Mouse (Mus musculus): ENCODE results near the gene Adamts12.

Adamts12 gene

DNA sequence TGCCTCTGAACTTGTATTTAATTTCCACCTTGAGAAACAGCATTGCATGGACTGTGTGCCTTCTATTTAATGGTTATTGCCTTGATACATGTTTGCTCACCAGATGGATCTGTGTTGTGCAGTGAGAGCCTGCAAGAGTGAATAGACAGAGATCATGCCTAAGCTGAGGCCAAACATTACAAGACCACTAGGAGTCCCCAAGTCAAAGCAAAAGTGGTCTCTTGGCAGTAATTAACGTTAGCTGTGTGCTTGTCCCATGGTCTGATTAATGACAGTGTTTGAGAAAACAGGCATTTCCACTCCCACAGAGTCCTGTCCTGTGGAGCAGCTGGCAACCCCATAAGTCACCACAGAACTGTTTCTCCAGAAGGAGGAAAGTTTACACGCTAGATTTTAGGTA, 96.2 kb downstream of the Adamts12 start:
- no peak for DNase-seq (ENCODE audit: low spot score in 2 of 2)

DNA sequence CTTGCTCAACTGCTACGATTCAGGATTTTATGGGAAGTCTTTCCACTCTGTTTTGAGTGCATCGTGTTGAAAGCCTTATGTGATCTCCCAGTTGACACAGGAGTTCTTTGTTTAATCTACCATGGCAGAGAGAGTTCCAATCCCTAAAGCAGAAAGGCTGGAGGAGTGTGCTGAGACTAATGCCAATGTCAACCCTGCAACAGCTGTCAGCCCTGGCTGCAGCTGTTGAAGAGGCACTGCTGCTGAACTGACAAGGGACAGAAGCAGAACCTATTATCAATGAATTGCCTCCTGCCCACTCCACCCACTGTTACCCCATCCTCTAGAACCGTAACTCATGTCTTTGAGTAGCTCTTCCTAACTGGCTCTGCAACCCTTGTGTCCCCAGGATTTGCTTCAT, 101.3 kb downstream of the Adamts12 start:
- no peak for DNase-seq (ENCODE audit: low spot score in 2 of 2)

DNA sequence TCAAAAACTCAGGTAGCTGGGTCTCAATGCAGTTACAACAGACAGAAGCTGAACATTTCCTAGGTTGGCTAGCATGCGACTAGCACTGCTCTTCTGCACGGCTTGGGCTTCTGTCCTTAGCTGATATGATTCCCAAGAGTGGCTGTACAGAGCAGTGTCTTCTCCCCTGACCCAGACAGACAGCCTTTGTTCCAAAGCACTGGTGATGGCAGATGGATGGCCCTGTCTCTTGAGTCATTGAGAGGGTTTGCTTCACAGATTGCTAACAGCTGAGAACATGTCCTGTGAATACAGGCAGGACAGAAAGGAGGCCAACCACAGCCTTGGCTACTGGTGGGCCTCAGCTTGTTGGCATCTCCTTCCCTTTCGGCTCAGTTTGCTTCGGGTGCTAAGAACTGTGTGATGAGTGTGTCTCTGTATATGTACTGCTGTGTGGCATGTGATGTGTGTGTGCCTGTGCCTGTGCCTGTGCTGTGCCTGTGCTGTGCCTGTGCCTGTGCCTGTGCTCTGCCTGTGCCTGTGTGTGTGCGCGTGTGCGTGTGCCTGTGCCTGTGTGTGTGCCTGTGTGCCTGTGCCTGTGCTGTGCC, 109.4 kb downstream of the Adamts12 start:
- DNase-seq (ENCODE audit: low spot score in 2 of 2): no peak

DNA sequence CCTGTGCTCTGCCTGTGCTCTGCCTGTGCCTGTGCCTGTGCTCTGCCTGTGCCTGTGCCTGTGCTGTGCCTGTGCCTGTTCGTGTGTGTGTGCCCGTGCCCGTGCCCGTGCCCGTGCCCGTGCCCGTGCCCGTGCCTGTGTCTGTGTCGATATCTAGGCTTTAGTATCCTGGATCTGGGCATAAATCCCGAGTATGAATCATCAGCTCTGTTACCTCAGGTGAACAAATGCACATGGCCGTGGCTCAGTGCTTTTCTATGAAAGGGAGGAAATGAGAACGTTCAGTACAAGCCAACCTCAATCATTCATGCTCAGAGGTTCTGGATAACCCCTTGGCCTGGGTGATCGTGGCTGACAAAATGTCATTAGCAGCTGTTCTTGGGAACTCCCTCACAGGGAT, 110.3 kb downstream of the Adamts12 start:
- no peak for DNase-seq (ENCODE audit: low spot score in 2 of 2)

DNA sequence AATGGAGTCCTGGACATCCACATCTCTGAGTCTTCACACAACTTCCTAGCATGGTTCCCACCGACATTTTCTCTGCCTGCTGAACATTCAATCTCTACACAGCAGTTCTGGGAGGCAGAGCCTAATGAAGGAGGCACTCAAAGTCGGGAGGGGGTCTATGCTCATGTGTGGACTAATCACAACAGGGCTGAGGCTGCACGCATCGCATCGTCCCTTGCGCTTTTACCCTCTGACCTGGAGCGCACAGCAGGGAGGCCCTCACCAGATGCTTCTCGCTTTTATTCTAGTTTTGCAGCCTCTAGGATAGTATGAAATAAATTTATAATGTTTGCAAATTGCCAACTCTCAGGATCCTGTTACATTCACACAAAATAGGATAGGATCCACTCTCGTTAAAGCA, 112.9 kb downstream of the Adamts12 start:
- DNase-seq (ENCODE audit: low spot score in 2 of 2): no peak

DNA sequence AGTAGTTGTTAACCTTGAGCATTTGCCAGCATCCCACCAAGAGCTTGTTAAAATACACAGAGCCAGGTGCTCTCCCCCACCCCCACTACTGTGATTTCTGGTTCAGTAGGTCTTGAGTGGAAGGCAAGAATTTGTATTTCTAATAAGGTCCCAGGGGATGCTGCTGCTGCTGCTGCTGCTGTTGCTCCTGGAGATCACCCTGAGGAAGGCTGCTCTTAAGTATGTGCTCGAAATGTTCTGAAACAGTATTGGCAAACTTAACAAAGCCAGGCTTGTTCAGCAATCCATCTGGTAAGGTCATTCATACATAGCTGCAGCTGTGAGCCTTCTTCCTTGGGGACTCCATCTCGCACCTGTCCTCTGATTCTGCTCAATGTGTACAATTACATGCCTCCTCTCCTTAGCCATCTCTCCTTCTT, 115.2 kb downstream of the Adamts12 start:
- DNase-seq (ENCODE audit: low spot score in 2 of 2): no peak

DNA sequence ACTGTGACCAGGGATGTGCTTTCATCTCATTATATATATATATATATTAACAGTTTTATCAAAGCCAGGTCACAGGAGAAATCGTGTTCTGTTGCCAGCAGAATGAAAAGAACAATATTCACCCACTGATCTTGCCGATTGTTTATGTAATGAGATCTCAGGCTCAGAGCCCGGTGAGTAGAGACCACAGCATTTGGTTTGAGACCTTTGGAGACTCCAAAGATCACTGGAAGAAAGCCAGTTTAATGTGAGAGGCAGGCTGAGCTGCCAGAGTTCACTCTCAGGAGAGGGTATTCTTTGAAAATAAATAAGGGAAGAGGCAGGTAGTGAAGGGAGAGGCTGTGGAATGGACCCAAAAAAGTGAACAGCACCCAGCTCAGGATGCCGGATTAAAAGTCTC, 122.1 kb downstream of the Adamts12 start:
- no peak for DNase-seq (ENCODE audit: low spot score in 2 of 2)

DNA sequence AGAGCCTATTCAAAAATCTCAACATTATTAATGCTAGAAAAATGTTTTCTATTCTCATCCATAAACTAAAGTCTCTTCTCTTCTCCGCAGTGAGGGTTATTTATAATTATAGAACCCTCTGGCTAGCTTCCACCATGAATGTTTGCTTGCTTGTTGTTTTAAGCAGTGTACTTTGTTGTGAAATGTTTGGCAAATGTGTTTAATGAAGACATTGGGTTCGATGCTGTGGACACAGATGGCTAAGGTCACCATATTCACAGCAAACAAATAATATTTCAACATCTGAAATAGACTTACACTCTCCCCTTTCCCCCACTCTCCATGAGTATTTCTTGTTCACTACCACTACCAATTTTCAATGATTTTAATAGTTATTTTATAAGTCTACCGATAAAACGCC, 125.9 kb downstream of the Adamts12 start:
- DNase-seq (ENCODE audit: low spot score in 2 of 2): no peak

DNA sequence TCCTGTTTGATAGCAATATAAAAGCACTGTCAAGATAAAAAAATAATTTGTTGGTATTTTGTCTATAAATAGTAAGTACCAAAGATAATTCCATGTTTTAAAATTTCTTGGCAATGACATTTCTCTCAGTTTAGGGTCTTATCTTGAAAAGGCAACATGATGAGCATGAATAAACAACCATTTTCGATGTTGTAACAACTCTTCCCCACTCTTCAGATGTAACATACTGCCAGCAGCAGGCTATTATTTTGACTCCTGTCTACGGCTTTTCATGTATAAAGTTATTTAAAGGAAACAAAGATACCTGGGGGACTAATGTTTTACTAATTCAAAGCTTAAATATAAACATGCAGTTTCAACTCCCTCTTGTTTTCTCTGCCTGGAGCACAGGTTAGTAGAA, 128.2 kb downstream of the Adamts12 start:
- DNase-seq (ENCODE audit: low spot score in 2 of 2): no peak

DNA sequence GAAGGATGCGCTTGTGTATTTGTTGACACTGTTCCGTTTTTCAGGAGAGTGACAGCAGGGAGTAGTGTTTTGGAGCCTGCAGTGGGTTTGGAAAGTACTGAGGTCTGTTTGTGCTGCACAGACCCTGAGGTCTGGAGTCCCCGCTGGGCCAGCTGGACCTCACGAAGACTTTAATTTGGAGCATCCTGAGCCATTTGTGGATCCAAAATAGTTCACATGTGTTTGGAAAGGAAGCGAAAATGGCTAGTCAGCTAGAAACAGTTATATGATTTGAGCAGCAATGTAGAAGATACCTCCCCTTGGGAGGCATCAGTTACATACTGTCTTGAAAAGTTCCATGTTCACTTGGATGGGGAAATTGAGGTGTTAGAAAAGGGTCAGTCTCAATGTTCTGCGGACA, 132.5 kb downstream of the Adamts12 start:
- DNase-seq (ENCODE audit: low spot score in 2 of 2): peak in 1 of 2 experiments; percentile 6

DNA sequence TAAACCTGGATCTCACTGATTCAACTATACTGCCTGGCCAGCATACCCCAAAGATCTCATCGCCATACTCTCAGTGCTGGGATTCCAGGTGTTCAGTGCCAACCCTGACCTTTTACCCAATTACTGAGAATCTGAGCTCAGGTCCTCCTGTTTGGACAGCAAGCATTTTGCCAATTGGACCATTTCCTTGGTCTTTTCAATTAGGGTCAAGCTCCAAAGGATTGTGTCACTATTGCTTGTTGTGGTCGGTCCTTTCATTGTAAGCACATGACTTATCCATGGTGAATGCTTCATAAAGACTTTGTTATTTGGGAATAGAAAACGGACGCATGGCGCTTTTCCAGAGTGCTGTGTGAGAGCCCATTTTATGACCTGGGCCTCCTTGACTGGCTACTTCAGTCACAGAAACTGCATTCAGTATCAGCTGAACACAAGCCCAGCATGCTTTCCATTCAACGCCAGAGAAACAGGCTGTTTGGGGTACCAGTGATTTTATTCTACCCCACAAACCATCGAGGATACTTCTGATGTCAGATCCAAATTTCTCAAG, 133.7 kb downstream of the Adamts12 start:
- DNase-seq (ENCODE audit: low spot score in 2 of 2): no peak

DNA sequence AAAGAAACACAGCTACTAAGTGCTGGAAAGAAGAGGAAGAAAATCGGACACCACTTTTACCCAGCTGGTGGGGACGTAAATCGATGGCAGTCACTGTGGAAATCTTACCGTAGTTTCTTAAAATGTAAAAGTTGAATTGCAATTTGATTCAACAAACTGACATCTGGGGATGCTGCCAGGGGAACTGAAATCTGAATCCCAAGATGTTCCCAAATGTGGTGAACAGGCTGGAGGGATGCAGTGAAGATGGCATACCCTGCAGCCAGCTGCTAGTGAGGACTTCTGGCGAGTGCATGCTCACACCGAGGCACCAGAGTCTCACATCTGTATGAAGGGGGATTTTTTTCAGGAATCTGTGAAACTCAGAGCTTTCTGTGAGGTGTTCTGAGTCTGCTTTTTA, 138.5 kb downstream of the Adamts12 start:
- DNase-seq (ENCODE audit: low spot score in 2 of 2): no peak

DNA sequence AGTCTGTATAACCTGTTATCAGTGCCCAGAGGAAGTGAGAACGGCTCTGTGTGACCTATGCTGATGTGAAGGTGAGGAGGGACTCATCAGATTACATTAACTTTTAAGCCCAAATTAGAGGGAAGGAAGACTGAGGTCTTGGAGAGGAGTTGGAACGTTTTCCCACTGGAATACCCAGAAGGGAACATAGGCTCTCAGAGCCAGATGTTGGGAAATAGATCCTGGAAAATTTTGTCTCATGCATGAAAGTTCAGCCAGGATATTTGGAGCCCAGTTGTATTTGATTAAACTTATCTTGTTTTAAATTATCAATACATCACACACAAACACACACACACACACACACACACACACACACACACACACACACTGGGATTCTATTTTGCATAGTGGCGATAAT, 140.3 kb downstream of the Adamts12 start:
- DNase-seq (ENCODE audit: low spot score in 2 of 2): no peak

DNA sequence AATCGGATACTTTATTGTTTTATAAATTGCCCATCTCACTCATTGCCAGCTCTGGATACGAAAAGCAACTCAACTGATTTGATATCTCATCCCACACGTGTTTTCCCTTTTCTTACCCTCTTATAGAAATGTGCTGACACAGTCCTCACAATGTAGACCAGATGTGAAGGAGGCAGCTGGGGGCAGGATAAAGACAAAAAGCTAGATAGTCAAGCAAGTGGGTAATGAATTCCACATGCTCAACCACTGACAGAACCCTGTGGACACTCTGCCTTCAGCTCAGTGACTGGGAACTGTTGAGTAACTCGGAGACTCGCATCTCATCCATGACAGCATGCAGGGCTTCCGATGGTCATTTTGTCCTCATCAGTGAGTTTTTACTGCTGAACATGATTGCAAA, 146.4 kb downstream of the Adamts12 start:
- DNase-seq (ENCODE audit: low spot score in 2 of 2): no peak

DNA sequence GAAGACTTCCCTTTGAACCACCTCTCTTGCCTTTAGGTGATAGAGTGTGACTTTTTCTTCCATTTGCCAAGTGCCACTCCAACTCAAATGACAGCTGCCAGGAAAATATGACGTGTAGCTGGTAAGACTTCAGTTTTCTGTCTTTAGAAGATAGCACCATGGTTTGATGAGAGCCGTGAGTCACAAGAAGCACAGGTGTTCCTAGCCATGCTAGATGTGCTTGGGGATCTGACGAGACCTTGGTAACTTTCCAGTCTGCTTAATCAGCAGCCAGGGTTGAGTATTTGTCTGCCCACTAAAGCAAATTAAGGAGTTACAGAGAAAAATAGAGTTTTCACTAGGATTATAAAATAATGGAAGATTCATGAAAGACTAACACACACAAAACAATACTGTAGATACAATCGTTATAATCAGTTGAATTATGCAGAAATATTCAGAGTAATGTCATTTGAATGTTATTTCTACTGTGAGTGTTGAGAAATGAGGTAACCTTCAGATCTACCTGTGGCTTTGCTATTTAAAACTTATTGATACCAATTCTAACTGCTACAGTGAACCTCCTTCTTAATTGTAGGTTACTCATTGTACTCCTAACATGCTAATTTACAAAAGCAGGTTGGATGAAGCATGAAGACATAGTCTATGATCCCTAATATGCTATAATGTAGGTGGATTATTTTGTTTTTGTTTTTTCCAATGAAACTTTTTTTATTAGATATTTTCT, 169.5 kb downstream of the Adamts12 start:
- DNase-seq (ENCODE audit: low spot score in 2 of 2): no peak

DNA sequence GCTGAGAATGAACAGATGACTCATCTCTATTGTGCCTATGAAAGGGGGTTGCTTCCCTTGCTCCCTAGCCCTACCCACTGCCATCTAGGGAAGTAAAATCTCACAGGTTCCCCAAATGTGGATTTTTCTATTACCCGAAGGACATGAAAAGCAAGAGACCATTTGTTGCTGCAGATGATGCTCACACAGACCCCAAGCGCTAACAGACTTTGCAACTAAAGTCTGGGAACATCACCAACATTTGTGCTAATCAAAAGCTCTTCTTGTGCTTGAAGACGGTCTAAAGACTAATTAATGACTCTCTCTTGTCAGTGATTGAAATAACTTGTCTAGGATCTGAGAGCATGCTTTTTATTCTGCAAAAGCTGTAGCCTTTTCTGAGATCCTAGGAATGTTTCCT, 175.8 kb downstream of the Adamts12 start:
- no peak for DNase-seq (ENCODE audit: low spot score in 2 of 2)

DNA sequence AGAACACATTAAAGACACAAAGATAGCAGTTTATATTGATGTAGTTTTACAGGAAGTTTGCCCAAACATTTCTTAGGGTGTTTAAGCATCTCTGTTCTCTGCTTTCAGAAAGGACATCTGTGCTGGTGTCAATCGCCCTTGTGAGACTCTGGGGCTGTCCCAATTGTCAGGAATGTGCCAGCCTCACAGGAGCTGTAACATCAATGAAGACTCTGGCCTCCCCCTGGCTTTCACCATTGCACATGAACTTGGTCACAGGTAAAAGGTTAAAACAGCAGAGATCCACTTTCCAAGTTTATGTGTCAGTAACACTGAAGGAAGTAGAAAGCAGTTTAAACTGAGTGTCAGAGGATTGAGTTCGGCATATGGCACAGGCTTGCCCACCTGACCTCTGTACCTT, 176.7 kb downstream of the Adamts12 start:
- no peak for DNase-seq (ENCODE audit: low spot score in 2 of 2)

DNA sequence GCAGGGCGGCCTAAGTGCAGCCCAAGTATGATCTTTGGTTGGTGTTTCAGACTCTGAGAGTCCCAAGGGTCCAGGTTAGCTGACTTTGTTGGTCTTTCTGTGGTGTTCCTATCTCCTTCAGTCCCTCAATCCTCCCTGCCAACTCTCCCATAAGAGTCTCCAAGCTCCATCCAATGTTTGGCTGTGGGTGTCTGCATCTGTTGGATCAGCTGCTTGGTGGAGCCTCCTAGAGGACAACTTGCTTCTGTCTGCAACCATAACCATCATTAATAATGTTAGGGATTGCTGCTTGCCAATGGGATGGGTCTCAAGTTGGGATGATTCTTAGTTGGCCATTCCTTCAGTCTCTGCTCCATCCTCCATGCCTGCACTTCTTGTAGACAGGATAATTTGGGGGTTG, 181.8 kb downstream of the Adamts12 start:
- no peak for DNase-seq (ENCODE audit: low spot score in 2 of 2)

DNA sequence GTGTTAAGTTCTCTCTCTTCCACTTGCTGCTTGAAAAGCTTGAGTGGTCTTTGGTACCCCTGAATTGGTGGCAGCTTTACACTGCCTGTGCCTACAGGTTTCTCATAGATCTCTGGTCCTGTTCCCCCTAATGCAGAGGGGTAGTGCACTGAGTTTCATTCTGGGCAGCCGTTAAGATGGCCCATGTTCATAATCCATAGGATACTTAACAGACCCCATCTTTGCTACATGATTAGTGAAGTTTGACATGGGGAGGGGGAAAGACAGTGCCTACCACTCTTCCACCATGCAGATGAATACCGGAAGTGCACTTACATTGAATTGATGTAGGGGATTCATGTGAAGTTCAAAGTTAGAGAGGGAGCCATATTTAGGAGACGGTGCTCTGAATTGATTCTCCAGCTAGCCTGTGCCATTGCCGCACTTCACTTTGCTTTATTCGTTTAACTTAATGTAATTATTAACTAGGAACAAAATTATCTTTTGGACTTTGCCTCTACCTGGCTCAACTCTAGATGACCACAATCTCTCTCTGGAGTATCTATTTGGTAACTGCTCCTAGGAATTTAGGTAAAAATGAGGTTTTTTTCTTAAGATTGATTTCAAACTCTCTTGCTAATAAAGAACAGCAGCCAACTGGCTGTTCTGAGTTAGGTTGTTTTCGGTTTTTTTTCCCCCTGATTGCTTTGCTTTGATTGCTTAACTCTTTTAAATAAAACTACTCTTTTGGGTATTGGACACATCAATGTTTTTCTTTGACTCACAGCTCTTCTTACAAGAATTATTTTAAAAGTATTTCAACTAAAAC, 214.9 kb downstream of the Adamts12 start:
- DNase-seq (ENCODE audit: low spot score in 2 of 2): no peak

DNA sequence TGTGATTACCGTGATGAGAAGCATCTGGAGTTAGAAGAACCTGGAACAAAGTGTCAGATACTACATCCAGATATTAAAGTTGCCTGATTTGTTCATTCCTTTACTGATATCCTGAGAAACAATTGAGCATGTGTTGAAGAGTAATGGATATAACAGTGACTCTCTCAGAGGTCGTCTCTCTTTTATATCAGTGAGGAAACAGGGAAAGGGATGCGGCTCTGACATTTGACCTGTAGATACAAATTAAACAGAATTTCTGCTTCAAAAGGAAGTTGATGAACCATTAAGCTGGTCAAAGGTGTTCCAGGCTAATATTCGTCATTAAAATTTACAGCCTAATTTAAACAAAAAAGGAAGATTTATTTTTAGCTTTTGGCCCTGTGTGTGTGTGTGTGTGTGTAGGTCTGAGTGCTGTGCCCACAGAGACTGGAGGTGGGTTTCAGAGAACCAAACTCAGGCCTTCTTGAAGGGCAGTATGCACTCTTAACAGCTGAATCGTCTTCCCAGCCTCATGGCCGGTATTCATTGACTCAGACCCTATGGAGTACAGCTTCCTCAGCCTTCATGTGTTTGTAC, 216.2 kb downstream of the Adamts12 start:
- no peak for DNase-seq (ENCODE audit: low spot score in 2 of 2)

DNA sequence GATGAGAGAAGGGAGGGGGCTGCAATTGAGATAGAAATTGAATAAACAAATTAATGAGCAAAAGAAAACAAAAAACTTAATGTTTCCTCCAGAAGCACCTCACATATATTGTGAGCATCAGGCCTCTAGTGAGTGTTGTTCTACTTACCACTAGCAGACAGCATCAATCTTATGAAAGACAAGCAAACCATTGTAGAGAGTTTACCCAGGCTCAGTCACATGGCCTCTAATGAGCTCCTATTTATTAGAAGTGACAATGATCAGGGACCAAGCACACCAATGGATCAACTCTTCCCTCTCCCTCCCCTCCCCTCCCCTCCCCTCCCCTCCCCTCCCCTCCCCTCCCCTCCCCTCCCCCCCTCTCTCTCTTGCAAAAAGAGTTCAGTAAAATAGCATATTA, 218.6 kb downstream of the Adamts12 start:
- no peak for DNase-seq (ENCODE audit: low spot score in 2 of 2)

DNA sequence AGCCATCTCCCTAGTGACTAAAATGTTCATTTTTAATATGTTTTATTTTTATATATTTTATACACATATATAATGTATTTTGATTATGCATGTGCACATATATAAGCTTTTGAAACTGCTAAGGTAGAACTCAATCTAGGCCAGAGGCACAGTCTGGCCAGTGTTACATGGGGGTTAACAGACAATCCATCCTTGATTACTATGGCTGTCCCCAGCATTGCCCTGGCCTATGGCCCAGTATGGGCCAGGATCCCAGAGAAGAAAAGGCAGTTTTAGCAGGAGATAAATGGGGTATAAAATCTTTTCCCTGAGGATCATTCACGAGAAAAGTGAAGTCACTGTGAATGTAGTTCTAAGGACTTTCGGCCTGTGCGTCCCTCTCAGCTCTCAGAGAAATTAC, 223.2 kb downstream of the Adamts12 start:
- DNase-seq (ENCODE audit: low spot score in 2 of 2): no peak

All from cerebellum, postnatal 4 days (tissue).